Mouse (Mus musculus): ENCODE measurements around the gene Rhag. TPM values are rescaled to one million over a fixed set of nuclear protein-coding genes. Genes with fewer than 3 reads are reported as not detected.

The Rhag gene
- 3.3 and 3.7 TPM in 2 replicates for polyA plus RNA-seq (2016; fragmentation: Nextera tagmentation; extraction: Ambion mirVana)

GRCm38 (mm10) chr17:40810934-40811333 lies at the start of gene Rhag:
Rhag (plus strand) TSS chr17:40811126.
- no peaks in the 10 kb centered on the region for H3K9me3 ChIP-seq (replicated peaks)
- no peak within 1 kb of the TSS for H3K4me2 ChIP-seq (replicated peaks)
- no peak for ATAC-seq (ENCODE audit: low FRiP score)
- 59% methylated on average over 1 of the region's 1 CpGs for WGBS
- no peaks in the 10 kb centered on the region for H3K4me1 ChIP-seq
- no peak within 1 kb of the TSS for H3K9ac ChIP-seq
- H3K4me3 ChIP-seq, result no peak within 1 kb of the TSS
- no peaks in the 10 kb centered on the region for H3K36me3 ChIP-seq
- no peak within 1 kb of the TSS for H3K27ac ChIP-seq
- no peaks in the 10 kb centered on the region for H3K27me3 ChIP-seq

GRCm38 (mm10) chr17:40763662-40764061 lies 47.3 kb upstream of the Rhag start:
- H3K4me3 ChIP-seq, result no peak overlapping the region
- no peaks in the 10 kb centered on the region for H3K27me3 ChIP-seq
- no peak overlapping the region for H3K4me2 ChIP-seq (replicated peaks)
- H3K36me3 ChIP-seq, result no peaks in the 10 kb centered on the region
- no peaks in the 10 kb centered on the region for H3K9me3 ChIP-seq (replicated peaks)
- no peak overlapping the region for H3K9ac ChIP-seq
- no peak for ATAC-seq (ENCODE audit: low FRiP score)
- H3K4me1 ChIP-seq, result no peaks in the 10 kb centered on the region
- H3K27ac ChIP-seq, result no peak overlapping the region
- 80% methylated on average over 4 of the region's 4 CpGs for WGBS

- Histone ChIP-seq H3K9me3 (replicated peaks) (no peaks in the 10 kb centered on the region), H3K27me3 (no peaks in the 10 kb centered on the region), H3K4me1 (no peaks in the 10 kb centered on the region), H3K27ac (no peak overlapping the region), H3K4me3 (no peak overlapping the region), H3K4me2 (replicated peaks) (no peak overlapping the region), H3K36me3 (no peaks in the 10 kb centered on the region), H3K9ac (no peak overlapping the region)
- WGBS, result 82% methylated on average over 1 of the region's 1 CpGs
- no peak for ATAC-seq (ENCODE audit: low FRiP score)
Measured at GRCm38 (mm10) chr17:40767120-40767519, 43.8 kb upstream of the Rhag start.

GRCm38 (mm10) chr17:40789877-40790276 lies 21.0 kb upstream of the Rhag start:
- no peaks in the 10 kb centered on the region for H3K27me3 ChIP-seq
- H3K27ac ChIP-seq, result no peak overlapping the region
- ATAC-seq (ENCODE audit: low FRiP score), result no peak
- no peaks in the 10 kb centered on the region for H3K4me1 ChIP-seq
- no peaks in the 10 kb centered on the region for H3K36me3 ChIP-seq
- no peak overlapping the region for H3K4me2 ChIP-seq (replicated peaks)
- no peaks in the 10 kb centered on the region for H3K9me3 ChIP-seq (replicated peaks)
- no peak overlapping the region for H3K4me3 ChIP-seq
- H3K9ac ChIP-seq, result no peak overlapping the region

- WGBS, result 60% methylated on average over 20 of the region's 20 CpGs
- no peak for ATAC-seq (ENCODE audit: low FRiP score)
Measured at GRCm38 (mm10) chr17:40793921-40794854, 16.7 kb upstream of the Rhag start.

GRCm38 (mm10) chr17:40802707-40803340 lies 8.1 kb upstream of the Rhag start:
- 92% methylated on average over 3 of the region's 3 CpGs for WGBS
- ATAC-seq (ENCODE audit: low FRiP score), result no peak
- H3K4me2 ChIP-seq (replicated peaks), result no peak overlapping the region

More at GRCm38 (mm10) chr17:40793921-40794854, 16.7 kb upstream of the Rhag start:
- no peak overlapping the region for H3K27ac ChIP-seq
- no peak overlapping the region for H3K4me3 ChIP-seq
- no peak overlapping the region for H3K4me2 ChIP-seq (replicated peaks)
- H3K36me3 ChIP-seq, result no peaks in the 10 kb centered on the region
- no peak overlapping the region for H3K9ac ChIP-seq
- no peaks in the 10 kb centered on the region for H3K9me3 ChIP-seq (replicated peaks)
- no peaks in the 10 kb centered on the region for H3K27me3 ChIP-seq
- H3K4me1 ChIP-seq, result no peaks in the 10 kb centered on the region

GRCm38 (mm10) chr17:40806550-40806949 lies 4.4 kb upstream of the Rhag start:
- no peaks in the 10 kb centered on the region for H3K27me3 ChIP-seq
- H3K27ac ChIP-seq, result no peak overlapping the region
- no peaks in the 10 kb centered on the region for H3K36me3 ChIP-seq
- no peak for ATAC-seq (ENCODE audit: low FRiP score)
- 80% methylated on average over 3 of the region's 3 CpGs for WGBS
- no peak overlapping the region for H3K4me3 ChIP-seq
- no peak overlapping the region for H3K4me2 ChIP-seq (replicated peaks)
- no peaks in the 10 kb centered on the region for H3K4me1 ChIP-seq
- H3K9ac ChIP-seq, result no peak overlapping the region
- H3K9me3 ChIP-seq (replicated peaks), result no peaks in the 10 kb centered on the region

More at GRCm38 (mm10) chr17:40802707-40803340, 8.1 kb upstream of the Rhag start:
- Histone ChIP-seq H3K9ac (no peak overlapping the region), H3K27me3 (no peaks in the 10 kb centered on the region), H3K36me3 (no peaks in the 10 kb centered on the region), H3K9me3 (replicated peaks) (no peaks in the 10 kb centered on the region), H3K27ac (no peak overlapping the region), H3K4me1 (no peaks in the 10 kb centered on the region), H3K4me3 (no peak overlapping the region)

GRCm38 (mm10) chr17:40806953-40807572 lies 3.9 kb upstream of the Rhag start, which contains the start of gene Crisp2:
Crisp2 (minus strand) TSS chr17:40807003.
- Histone ChIP-seq H3K4me2 (replicated peaks) (no peak within 1 kb of the TSS), H3K27me3 (no peaks in the 10 kb centered on the region), H3K9me3 (replicated peaks) (no peaks in the 10 kb centered on the region), H3K9ac (no peak within 1 kb of the TSS), H3K4me3 (no peak within 1 kb of the TSS), H3K4me1 (no peaks in the 10 kb centered on the region), H3K27ac (no peak within 1 kb of the TSS), H3K36me3 (no peaks in the 10 kb centered on the region)
- WGBS, result 72% methylated on average over 2 of the region's 2 CpGs
- no peak for ATAC-seq (ENCODE audit: low FRiP score)

GRCm38 (mm10) chr17:40808071-40808470 lies 2.9 kb upstream of the Rhag start:
- Histone ChIP-seq H3K9me3 (replicated peaks) (no peaks in the 10 kb centered on the region), H3K27me3 (no peaks in the 10 kb centered on the region), H3K36me3 (no peaks in the 10 kb centered on the region), H3K4me3 (no peak overlapping the region), H3K27ac (no peak overlapping the region), H3K9ac (no peak overlapping the region), H3K4me1 (no peaks in the 10 kb centered on the region), H3K4me2 (replicated peaks) (no peak overlapping the region)
- ATAC-seq (ENCODE audit: low FRiP score), result no peak

- H3K4me1 ChIP-seq, result no peaks in the 10 kb centered on the region
- no peak overlapping the region for H3K4me3 ChIP-seq
- H3K27me3 ChIP-seq, result no peaks in the 10 kb centered on the region
- no peaks in the 10 kb centered on the region for H3K9me3 ChIP-seq (replicated peaks)
- no peak for ATAC-seq (ENCODE audit: low FRiP score)
- H3K27ac ChIP-seq, result no peak overlapping the region
- no peak overlapping the region for H3K9ac ChIP-seq
- no peak overlapping the region for H3K4me2 ChIP-seq (replicated peaks)
- no peaks in the 10 kb centered on the region for H3K36me3 ChIP-seq
- 88% methylated on average over 1 of the region's 1 CpGs for WGBS
Measured at GRCm38 (mm10) chr17:40811560-40811959, 634 bp downstream of the Rhag start.

GRCm38 (mm10) chr17:40812259-40812658 lies 1.3 kb downstream of the Rhag start:
- Histone ChIP-seq H3K9me3 (replicated peaks) (no peaks in the 10 kb centered on the region), H3K4me1 (no peaks in the 10 kb centered on the region), H3K9ac (no peak overlapping the region), H3K27ac (no peak overlapping the region), H3K36me3 (no peaks in the 10 kb centered on the region), H3K4me2 (replicated peaks) (no peak overlapping the region), H3K27me3 (no peaks in the 10 kb centered on the region), H3K4me3 (no peak overlapping the region)
- WGBS, result 73% methylated on average over 2 of the region's 2 CpGs
- no peak for ATAC-seq (ENCODE audit: low FRiP score)

- Histone ChIP-seq H3K4me2 (replicated peaks) (no peak overlapping the region), H3K4me1 (no peaks in the 10 kb centered on the region), H3K36me3 (no peaks in the 10 kb centered on the region), H3K4me3 (no peak overlapping the region), H3K9me3 (replicated peaks) (no peaks in the 10 kb centered on the region), H3K27ac (no peak overlapping the region), H3K27me3 (no peaks in the 10 kb centered on the region), H3K9ac (no peak overlapping the region)
- 82% methylated on average over 4 of the region's 4 CpGs for WGBS
- ATAC-seq (ENCODE audit: low FRiP score), result no peak
Measured at GRCm38 (mm10) chr17:40817340-40817943, 6.5 kb downstream of the Rhag start.
